Mouse (Mus musculus) forebrain, embryonic 10.5 days (tissue): ENCODE measurements around the gene Gm37240. TPM values are rescaled to one million over a fixed set of nuclear protein-coding genes. Genes with fewer than 3 reads are reported as not detected.

Experiments
- DNase-seq: peaks from one replicate; pipeline ENCODE4 v3.0.0-alpha.2; 2017; ENCODE audit warnings: low spot score; ENCODE audit errors: extremely low spot score
- H3K27ac ChIP-seq: fragments of 300-500 bp; sonication (generic); 2 replicates; pipeline ENCODE4 v1.5.1; 2016; ENCODE audit warnings: mild to moderate bottlenecking
- H3K27me3 ChIP-seq: fragments of 300-500 bp; sonication (generic); 2 replicates; pipeline ENCODE4 v1.6.1; 2016; ENCODE audit warnings: mild to moderate bottlenecking; ENCODE audit not compliant: poor library complexity, severe bottlenecking
- H3K36me3 ChIP-seq: fragments of 300-500 bp; sonication (generic); replicated peaks from 2 replicates; pipeline ENCODE4 v1.6.1; 2016; ENCODE audit warnings: mild to moderate bottlenecking, moderate library complexity
- H3K4me1 ChIP-seq: fragments of 300-500 bp; sonication (generic); 2 replicates; pipeline ENCODE4 v1.6.1; 2016
- H3K4me3 ChIP-seq: fragments of 300-500 bp; sonication (generic); 2 replicates; pipeline ENCODE4 v1.5.1; 2016; ENCODE audit warnings: mild to moderate bottlenecking, moderate library complexity
- H3K9me3 ChIP-seq: fragments of 300-500 bp; sonication (generic); 2 replicates; pipeline ENCODE4 v1.6.1; 2016; ENCODE audit warnings: mild to moderate bottlenecking, moderate library complexity
- WGBS: fragments of 180-500 bp; shearing (Covaris S2); methylation state at CpG from one replicate; pipeline ENCODE4 v1.1.7; 2016; 5-methylcytosine and 5-hydroxymethylcytosine counted together
- polyA plus RNA-seq: library from polyadenylated mRNA; unstranded; fragments of >200 nt; fragmentation: Nextera tagmentation; extraction: Ambion mirVana; gene quantifications from 2 replicates; pipeline ENCODE4 v1.2.1, GENCODE M21; 2016

Gm37240 gene
- polyA plus RNA-seq, 1 experiment from 2014 or later, result 0.77 TPM

- Histone ChIP-seq H3K27ac (no peak overlapping the region), H3K9me3 (no peaks in the 10 kb centered on the region), H3K36me3 (no peaks in the 10 kb centered on the region), H3K4me1 (no peaks in the 10 kb centered on the region), H3K4me3 (no peak overlapping the region), H3K27me3 (no peaks in the 10 kb centered on the region)
- no peak for DNase-seq
- WGBS, result 85% methylated on average over 3 of the region's 3 CpGs
Measured at GRCm38 (mm10) chr3:85500096-85500495, 387.2 kb downstream of the Gm37240 start.

DNA sequence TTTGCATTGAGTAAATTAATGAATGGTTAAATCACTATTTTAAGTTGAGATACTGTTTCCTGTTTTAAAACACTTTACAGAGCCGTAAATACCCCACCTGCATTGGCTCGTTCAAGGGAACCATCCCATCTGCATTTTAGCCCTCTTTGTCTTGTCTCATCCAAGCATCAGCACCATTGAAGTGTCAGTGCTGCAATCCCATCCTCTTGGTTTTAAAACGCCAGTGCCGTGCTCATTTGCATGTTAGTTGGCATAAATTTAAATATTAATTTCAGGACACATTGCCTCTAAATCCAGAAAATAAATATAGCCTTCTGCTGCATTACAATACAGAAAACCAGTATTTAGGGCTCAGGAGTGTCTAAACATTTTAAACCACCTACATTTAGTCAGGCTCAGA, 391.2 kb downstream of the Gm37240 start:
- H3K36me3 ChIP-seq, result no peaks in the 10 kb centered on the region
- no peak for DNase-seq
- H3K27ac ChIP-seq, result no peak overlapping the region
- H3K9me3 ChIP-seq, result no peaks in the 10 kb centered on the region
- H3K4me1 ChIP-seq, result no peaks in the 10 kb centered on the region
- H3K27me3 ChIP-seq, result no peaks in the 10 kb centered on the region
- 84% methylated on average over 4 of the region's 4 CpGs for WGBS
- no peak overlapping the region for H3K4me3 ChIP-seq

- no peaks in the 10 kb centered on the region for H3K36me3 ChIP-seq
- WGBS, result 88% methylated on average over 8 of the region's 8 CpGs
- H3K27me3 ChIP-seq, result no peaks in the 10 kb centered on the region
Measured at GRCm38 (mm10) chr3:85493796-85494195, 393.5 kb downstream of the Gm37240 start.

GRCm38 (mm10) chr3:85490204-85490603, 397.1 kb downstream of the Gm37240 start:
- Histone ChIP-seq H3K4me3 (no peak overlapping the region), H3K36me3 (no peaks in the 10 kb centered on the region), H3K4me1 (no peaks in the 10 kb centered on the region), H3K9me3 (no peaks in the 10 kb centered on the region), H3K27ac (no peak overlapping the region), H3K27me3 (no peaks in the 10 kb centered on the region)
- WGBS, result 92% methylated on average over 3 of the region's 3 CpGs
- DNase-seq, result no peak

More at GRCm38 (mm10) chr3:85493796-85494195, 393.5 kb downstream of the Gm37240 start:
- Histone ChIP-seq H3K4me1 (no peaks in the 10 kb centered on the region), H3K27ac (no peak overlapping the region), H3K9me3 (no peaks in the 10 kb centered on the region), H3K4me3 (no peak overlapping the region)
- no peak for DNase-seq

DNA sequence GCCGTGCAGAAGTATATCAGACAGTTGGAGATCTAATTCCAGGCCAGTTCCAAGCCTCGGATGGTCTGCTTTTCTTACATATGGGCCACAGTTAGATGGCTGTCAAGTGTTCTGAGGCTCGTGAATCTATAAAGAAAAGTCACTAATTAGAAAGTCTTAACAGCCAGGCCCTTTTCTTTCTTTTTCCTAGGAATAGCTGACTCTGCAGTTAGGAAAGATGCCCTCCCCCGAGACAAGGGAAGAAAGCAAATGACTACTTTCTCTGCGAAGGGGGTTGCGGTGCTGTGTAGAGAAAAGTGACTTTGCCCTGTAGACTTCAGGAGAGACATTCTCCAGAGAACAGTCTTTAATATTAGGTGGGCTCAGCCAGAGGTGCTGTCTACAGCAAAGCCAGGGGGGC, 399.9 kb downstream of the Gm37240 start:
- H3K4me3 ChIP-seq, result no peak overlapping the region
- H3K27ac ChIP-seq, result no peak overlapping the region
- WGBS, result 84% methylated on average over 6 of the region's 6 CpGs
- no peak for DNase-seq
- no peaks in the 10 kb centered on the region for H3K4me1 ChIP-seq
- no peaks in the 10 kb centered on the region for H3K9me3 ChIP-seq
- H3K36me3 ChIP-seq, result no peaks in the 10 kb centered on the region
- no peaks in the 10 kb centered on the region for H3K27me3 ChIP-seq

DNA sequence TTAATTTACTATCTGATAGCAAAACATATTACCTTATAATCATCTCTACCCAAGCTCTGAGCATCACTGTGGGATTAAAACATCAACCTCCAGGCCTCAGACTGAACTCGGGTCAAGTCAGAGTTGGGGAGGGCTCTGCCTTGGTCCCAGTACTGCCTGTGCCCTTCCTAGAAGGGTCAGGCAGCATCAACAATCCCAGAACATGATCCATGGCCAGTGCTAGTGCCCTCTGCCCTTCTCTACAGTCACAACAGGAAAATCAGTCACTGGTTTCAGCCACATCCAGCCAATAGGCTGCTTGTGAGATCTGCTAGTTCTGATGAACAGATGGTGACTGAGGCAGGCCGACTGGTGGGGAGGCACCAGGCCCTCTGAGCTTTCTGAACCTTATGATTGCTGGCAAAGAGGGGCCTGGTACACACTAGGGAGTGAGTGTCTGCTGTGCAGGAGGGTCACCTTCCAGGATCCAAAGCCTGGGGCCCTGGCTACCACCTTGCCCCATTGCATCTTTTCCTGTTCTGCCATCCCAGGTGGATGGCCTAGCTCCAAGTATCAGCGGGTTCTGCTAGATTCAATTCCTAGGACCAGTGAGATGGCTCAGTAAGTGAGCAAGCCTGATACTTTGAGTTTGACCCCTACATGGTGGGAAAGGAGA, 401.7 kb downstream of the Gm37240 start:
- 80% methylated on average over 3 of the region's 3 CpGs for WGBS

DNA sequence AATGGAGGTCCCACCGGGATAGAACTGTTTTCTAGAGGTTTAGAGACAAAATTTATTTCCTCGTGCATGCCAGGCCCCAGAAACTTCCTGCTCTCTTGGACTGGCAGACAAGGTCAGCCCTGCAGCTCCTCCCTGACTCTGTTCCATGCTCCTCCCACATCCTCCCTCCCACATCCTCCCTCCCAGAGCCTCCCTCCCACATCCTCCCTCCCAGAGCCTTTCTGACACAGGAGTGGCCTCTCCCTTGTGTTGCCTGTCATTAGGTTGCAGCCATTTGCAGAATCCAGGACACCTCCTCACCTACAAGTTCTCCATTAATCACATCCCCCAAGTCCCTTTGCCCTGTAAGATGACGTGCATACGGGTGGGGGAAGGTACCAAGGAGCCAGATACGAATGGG, 404.7 kb downstream of the Gm37240 start:
- Histone ChIP-seq H3K4me1 (no peaks in the 10 kb centered on the region), H3K36me3 (no peaks in the 10 kb centered on the region), H3K27me3 (no peaks in the 10 kb centered on the region), H3K27ac (no peak overlapping the region), H3K9me3 (peaks cover 4% of the 10 kb centered on the region; the same call in 1 of the 2 replicates), H3K4me3 (no peak overlapping the region)
- WGBS, result 82% methylated on average over 5 of the region's 5 CpGs
- no peak for DNase-seq

More for the DNA sequence above, 401.7 kb downstream of the Gm37240 start:
- Histone ChIP-seq H3K9me3 (peaks cover 3% of the 10 kb centered on the region; the same call in 1 of the 2 replicates), H3K27ac (no peak overlapping the region), H3K36me3 (no peaks in the 10 kb centered on the region), H3K27me3 (no peaks in the 10 kb centered on the region), H3K4me3 (no peak overlapping the region), H3K4me1 (no peaks in the 10 kb centered on the region)
- no peak for DNase-seq

DNA sequence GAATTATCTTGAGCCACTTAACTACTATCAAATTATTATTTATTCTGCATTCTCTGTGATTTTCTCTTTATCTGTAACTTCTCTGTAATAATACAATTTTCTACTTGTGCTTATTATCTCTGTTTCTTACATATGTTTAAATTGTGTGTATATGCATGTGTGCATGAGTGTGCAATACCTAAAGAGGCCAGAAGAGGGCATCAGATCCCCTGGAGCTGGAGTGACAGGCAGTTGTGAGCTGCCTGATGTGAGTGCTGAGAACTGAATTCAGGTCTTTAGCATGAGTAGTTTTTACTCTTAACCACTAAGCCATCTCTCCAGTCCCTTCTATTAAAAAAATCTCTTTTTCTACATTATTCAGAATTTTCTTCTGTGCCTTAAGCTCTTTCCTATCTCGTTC, 406.7 kb downstream of the Gm37240 start:
- DNase-seq, result no peak
- H3K27ac ChIP-seq, result no peak overlapping the region
- WGBS, result 92% methylated on average over 1 of the region's 1 CpGs

GRCm38 (mm10) chr3:85478731-85479130, 408.6 kb downstream of the Gm37240 start:
- H3K4me1 ChIP-seq, result no peaks in the 10 kb centered on the region
- peaks cover 4% of the 10 kb centered on the region; the same call in 1 of the 2 replicates for H3K9me3 ChIP-seq
- H3K27ac ChIP-seq, result no peak overlapping the region
- WGBS, result 95% methylated on average over 8 of the region's 8 CpGs
- H3K36me3 ChIP-seq, result no peaks in the 10 kb centered on the region
- no peak for DNase-seq
- H3K27me3 ChIP-seq, result no peaks in the 10 kb centered on the region
- H3K4me3 ChIP-seq, result no peak overlapping the region

More for the DNA sequence above, 406.7 kb downstream of the Gm37240 start:
- Histone ChIP-seq H3K27me3 (no peaks in the 10 kb centered on the region), H3K9me3 (peaks cover 4% of the 10 kb centered on the region; the same call in 1 of the 2 replicates), H3K4me1 (no peaks in the 10 kb centered on the region), H3K4me3 (no peak overlapping the region), H3K36me3 (no peaks in the 10 kb centered on the region)

DNA sequence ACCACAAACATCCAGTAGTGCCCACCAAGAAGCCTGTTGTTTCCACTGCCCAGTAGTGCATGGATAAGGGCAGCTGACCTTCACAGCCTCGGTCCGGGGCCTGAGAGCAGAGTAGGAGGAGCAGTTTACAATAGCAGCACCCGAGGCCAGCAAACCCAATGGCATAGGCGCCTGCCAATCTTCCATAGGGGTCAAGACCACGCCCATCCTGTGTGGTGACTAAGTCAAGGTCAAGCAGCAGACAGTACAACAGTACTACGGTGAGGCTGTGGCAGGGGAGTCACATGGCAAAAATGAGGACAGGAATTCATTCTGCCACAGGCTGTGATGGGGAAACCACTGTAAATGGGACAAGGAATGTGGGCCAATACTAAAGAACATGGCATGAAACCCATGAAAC, 417.6 kb downstream of the Gm37240 start:
- 88% methylated on average over 6 of the region's 6 CpGs for WGBS
- no peaks in the 10 kb centered on the region for H3K9me3 ChIP-seq
- H3K4me1 ChIP-seq, result no peaks in the 10 kb centered on the region

GRCm38 (mm10) chr3:85468995-85469394, 418.3 kb downstream of the Gm37240 start:
- DNase-seq, result no peak
- Histone ChIP-seq H3K4me3 (no peak overlapping the region), H3K4me1 (no peaks in the 10 kb centered on the region), H3K36me3 (no peaks in the 10 kb centered on the region), H3K9me3 (no peaks in the 10 kb centered on the region), H3K27me3 (no peaks in the 10 kb centered on the region), H3K27ac (no peak overlapping the region)
- 94% methylated on average over 2 of the region's 2 CpGs for WGBS

More for the DNA sequence above, 417.6 kb downstream of the Gm37240 start:
- no peak for DNase-seq
- Histone ChIP-seq H3K27ac (no peak overlapping the region), H3K36me3 (no peaks in the 10 kb centered on the region), H3K27me3 (no peaks in the 10 kb centered on the region), H3K4me3 (no peak overlapping the region)

- H3K27me3 ChIP-seq, result no peaks in the 10 kb centered on the region
- H3K9me3 ChIP-seq, result no peaks in the 10 kb centered on the region
- H3K4me3 ChIP-seq, result no peak overlapping the region
- DNase-seq, result no peak
- H3K36me3 ChIP-seq, result no peaks in the 10 kb centered on the region
- WGBS, result 86% methylated on average over 10 of the region's 10 CpGs
- H3K4me1 ChIP-seq, result no peaks in the 10 kb centered on the region
- no peak overlapping the region for H3K27ac ChIP-seq
Measured at GRCm38 (mm10) chr3:85465283-85466025, 421.9 kb downstream of the Gm37240 start.

- DNase-seq, result no peak
- no peaks in the 10 kb centered on the region for H3K4me1 ChIP-seq
- no peaks in the 10 kb centered on the region for H3K9me3 ChIP-seq
- 93% methylated on average over 6 of the region's 6 CpGs for WGBS
- H3K36me3 ChIP-seq, result no peaks in the 10 kb centered on the region
- H3K27me3 ChIP-seq, result no peaks in the 10 kb centered on the region
- no peak overlapping the region for H3K4me3 ChIP-seq
- H3K27ac ChIP-seq, result no peak overlapping the region
Measured at GRCm38 (mm10) chr3:85460021-85460420, 427.3 kb downstream of the Gm37240 start.
